Mouse (Mus musculus) lung, adult 2 months (tissue): ENCODE data around the gene Mogat2.

Experiments used
- CTCF ChIP-seq: fragments of 200-500 bp; IDR thresholded peaks from 2 replicates; pipeline ENCODE4 v1.5.1; 2011; ENCODE audit warnings: mild to moderate bottlenecking, low read length, control low read depth; ENCODE audit not compliant: insufficient read depth
- POLR2A ChIP-seq: fragments of 200-500 bp; IDR thresholded peaks from 2 replicates; pipeline ENCODE4 v1.6.1; 2011; ENCODE audit warnings: low read depth, mild to moderate bottlenecking, control low read depth, low read length, borderline replicate concordance; ENCODE audit errors: extremely low read depth

DNA sequence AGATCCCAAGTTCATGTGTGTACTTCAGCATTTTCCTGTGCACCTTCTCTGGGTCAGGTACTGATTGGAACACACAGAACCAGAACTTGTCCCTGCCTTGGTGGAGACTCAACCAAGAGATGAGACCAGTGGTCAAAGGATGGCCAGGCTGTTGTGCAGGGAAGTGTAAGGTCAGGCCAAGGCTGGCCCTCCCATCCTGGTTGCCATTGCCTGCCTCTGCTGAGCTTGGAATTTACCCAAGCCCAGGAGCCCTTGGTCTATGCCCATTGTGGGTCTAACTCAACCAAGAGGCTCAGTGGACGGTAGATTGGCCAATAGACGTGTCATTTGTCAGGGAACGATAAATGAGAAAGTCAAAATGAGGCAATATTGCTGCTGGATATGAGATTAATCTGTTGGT is 53.0 kb downstream of the Mogat2 start:
- TF ChIP-seq CTCF (no peak), POLR2A (no peak)
